Mouse (Mus musculus): ENCODE measurements around the gene Tmem132c. TPM values are rescaled to one million over a fixed set of nuclear protein-coding genes. Genes with fewer than 3 reads are reported as not detected.

The Tmem132c gene
- polyA plus RNA-seq, 1 experiment from 2014 or later: 21.1 TPM

DNA sequence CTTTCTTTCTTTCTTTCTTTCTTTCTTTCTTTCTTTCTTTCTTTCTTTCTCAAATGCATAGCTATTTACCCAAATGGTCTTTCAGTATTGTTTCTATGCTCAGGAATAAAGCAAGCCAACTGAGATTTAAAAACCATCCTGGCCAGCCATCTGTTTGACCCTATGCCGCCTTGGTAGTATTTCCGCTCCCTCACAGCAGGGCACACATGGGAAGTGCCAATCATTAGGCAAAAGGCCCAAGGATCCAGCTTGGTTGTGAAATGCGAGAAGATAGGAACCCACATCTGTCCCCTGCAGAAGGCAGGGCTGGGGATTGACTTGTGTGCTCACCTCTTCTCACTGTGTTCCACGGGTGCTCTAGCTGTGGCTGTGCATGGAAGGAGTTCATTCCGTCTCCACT, 64.1 kb downstream of the Tmem132c start:
- no peaks in the 10 kb centered on the region for H3K36me3 ChIP-seq (ENCODE audit: control insufficient read depth, insufficient read depth, low read length)
- no peak overlapping the region for H3K27ac ChIP-seq (ENCODE audit: low read depth, low read length)
- no peaks in the 10 kb centered on the region for H3K9me3 ChIP-seq (ENCODE audit: control insufficient read depth, low read length)
- no peak overlapping the region for H3K9ac ChIP-seq (ENCODE audit: low read depth, low read length)
- ATAC-seq (ENCODE audit: low FRiP score) (no peak), DNase-seq (ENCODE audit: low spot score) (peak; percentile 41)
- no peaks in the 10 kb centered on the region for H3K27me3 ChIP-seq (ENCODE audit: control insufficient read depth, insufficient read depth, low read length)
- WGBS: 24% methylated on average over 5 of the region's 5 CpGs
- no peak overlapping the region for H3K4me2 ChIP-seq (replicated peaks; ENCODE audit: low read depth, low read length)
- no peak overlapping the region for H3K4me3 ChIP-seq (ENCODE audit: low read depth, low read length)
- H3K4me1 ChIP-seq (replicated peaks; ENCODE audit: control insufficient read depth, insufficient read depth, low read length): 0 out of 2 replicates have a peak, but pooled peaks cover 2% of the 10 kb centered on the region

DNA sequence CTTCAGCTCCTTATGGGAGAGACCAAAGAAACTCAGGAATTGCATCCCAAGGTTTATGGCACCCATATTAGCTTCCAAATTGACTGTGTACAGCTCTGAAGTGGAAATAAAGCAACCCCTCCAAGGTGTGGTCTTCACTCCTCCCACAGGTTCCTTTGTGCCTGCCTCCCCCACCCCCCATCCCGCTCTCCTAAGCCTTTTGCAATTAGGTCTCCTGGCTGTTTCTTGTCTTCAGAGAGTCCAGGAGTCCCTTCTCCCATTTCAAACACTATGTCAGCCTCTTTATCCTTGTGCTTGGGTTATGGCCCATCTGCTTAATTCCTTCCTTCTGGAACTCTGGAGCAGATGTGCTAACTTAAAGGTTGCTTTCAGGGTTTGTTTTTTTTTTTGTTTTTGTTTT, 65.1 kb downstream of the Tmem132c start:
- Histone ChIP-seq H3K4me2 (replicated peaks; ENCODE audit: low read depth, low read length) (no peak overlapping the region), H3K27ac (ENCODE audit: low read depth, low read length) (no peak overlapping the region), H3K9me3 (ENCODE audit: control insufficient read depth, low read length) (no peaks in the 10 kb centered on the region), H3K9ac (ENCODE audit: low read depth, low read length) (no peak overlapping the region), H3K4me3 (ENCODE audit: low read depth, low read length) (no peak overlapping the region), H3K4me1 (replicated peaks; ENCODE audit: control insufficient read depth, insufficient read depth, low read length) (peaks cover 2% of the 10 kb centered on the region; the same call in 1 of the 2 replicates), H3K36me3 (ENCODE audit: control insufficient read depth, insufficient read depth, low read length) (no peaks in the 10 kb centered on the region), H3K27me3 (ENCODE audit: control insufficient read depth, insufficient read depth, low read length) (no peaks in the 10 kb centered on the region)
- 29% methylated on average over 1 of the region's 1 CpGs for WGBS
- ATAC-seq (ENCODE audit: low FRiP score): no peak
- DNase-seq (ENCODE audit: low spot score): no peak

DNA sequence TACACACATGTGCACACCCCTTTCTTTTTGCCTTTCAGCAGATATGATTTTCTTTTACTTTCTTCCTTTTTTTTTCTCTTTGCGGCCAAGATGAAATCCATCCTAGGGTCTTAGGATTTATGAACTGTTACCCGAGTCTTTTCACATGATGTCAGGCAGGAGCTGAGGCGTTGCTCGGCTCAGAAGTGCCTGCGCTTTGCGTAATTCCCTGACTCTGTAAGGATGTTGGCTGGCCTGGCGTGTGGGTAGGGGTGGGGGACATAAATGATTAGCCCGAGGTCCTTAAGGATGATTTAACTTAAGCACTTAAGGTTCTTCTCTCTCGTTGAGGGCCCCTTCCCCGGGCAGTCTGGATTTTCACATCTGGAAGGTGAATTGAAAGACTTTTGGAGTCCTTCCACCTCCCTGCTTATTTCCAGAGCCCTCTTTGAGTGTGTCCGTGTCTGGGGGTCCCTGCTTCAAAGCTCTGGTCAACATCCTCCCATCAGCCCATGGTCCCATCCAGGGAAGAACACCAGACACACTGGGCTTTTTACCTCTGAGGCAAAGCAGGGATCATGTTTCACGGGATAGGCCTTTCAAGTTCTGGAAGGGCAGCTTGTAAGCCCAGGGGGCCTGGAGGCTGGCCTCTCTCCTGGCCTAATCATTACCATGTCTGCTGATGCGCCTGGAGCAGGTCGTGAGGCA, 68.9 kb downstream of the Tmem132c start:
- Histone ChIP-seq H3K27me3 (ENCODE audit: control insufficient read depth, insufficient read depth, low read length) (no peaks in the 10 kb centered on the region), H3K9ac (ENCODE audit: low read depth, low read length) (no peak overlapping the region), H3K4me1 (replicated peaks; ENCODE audit: control insufficient read depth, insufficient read depth, low read length) (peaks cover 2% of the 10 kb centered on the region; the same call in 1 of the 2 replicates), H3K4me3 (ENCODE audit: low read depth, low read length) (no peak overlapping the region), H3K36me3 (ENCODE audit: control insufficient read depth, insufficient read depth, low read length) (no peaks in the 10 kb centered on the region), H3K27ac (ENCODE audit: low read depth, low read length) (peak overlapping the region; percentile 9; the same call in 1 of the 2 replicates), H3K4me2 (replicated peaks; ENCODE audit: low read depth, low read length) (no peak overlapping the region), H3K9me3 (ENCODE audit: control insufficient read depth, low read length) (no peaks in the 10 kb centered on the region)
- DNase-seq (ENCODE audit: low spot score): no peak
- WGBS: 39% methylated on average over 14 of the region's 14 CpGs
- ATAC-seq (ENCODE audit: low FRiP score): no peak

DNA sequence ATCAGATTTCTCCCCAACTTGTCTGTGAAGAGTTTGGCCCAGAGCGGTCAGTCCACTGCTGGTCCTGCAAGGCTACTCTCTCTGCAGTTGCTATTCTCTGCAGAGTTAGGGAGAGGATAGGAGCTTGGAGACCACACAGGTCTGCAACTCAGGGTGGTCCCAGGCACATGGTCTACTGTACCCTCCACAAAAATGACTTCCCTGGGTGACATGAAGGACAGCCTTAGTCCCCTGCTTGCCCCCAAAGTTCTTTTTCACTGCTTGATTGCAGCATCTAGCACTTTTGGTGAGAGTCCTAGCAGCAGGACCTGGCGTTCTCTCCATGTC, 69.4 kb downstream of the Tmem132c start:
- Histone ChIP-seq H3K9ac (ENCODE audit: low read depth, low read length) (no peak overlapping the region), H3K27ac (ENCODE audit: low read depth, low read length) (no peak overlapping the region), H3K27me3 (ENCODE audit: control insufficient read depth, insufficient read depth, low read length) (no peaks in the 10 kb centered on the region), H3K36me3 (ENCODE audit: control insufficient read depth, insufficient read depth, low read length) (no peaks in the 10 kb centered on the region), H3K9me3 (ENCODE audit: control insufficient read depth, low read length) (no peaks in the 10 kb centered on the region), H3K4me1 (replicated peaks; ENCODE audit: control insufficient read depth, insufficient read depth, low read length) (peaks cover 2% of the 10 kb centered on the region; the same call in 1 of the 2 replicates), H3K4me3 (ENCODE audit: low read depth, low read length) (no peak overlapping the region), H3K4me2 (replicated peaks; ENCODE audit: low read depth, low read length) (no peak overlapping the region)
- no peak for ATAC-seq (ENCODE audit: low FRiP score)
- WGBS: 65% methylated on average over 2 of the region's 2 CpGs
- DNase-seq (ENCODE audit: low spot score): no peak

DNA sequence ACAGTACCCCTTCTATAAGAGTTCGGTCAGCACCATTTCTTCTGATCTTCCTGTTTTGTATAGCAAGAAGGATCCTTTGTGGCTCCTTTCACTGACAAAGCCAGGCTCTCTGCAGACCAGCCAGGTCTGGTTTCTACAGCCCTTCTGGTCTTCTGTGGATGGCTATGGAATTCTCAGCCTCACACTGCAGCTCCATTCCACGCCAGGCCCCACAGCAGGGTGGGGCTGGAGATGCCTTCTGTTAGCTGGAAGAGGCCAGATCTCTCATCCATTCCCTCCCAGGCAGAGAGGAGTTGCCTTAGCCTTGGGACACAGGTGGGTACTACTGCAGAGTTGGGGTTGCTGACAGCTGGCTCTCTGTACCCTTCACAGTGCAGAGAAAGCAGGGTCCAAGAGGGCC, 72.0 kb downstream of the Tmem132c start:
- Histone ChIP-seq H3K27ac (ENCODE audit: low read depth, low read length) (no peak overlapping the region), H3K36me3 (ENCODE audit: control insufficient read depth, insufficient read depth, low read length) (no peaks in the 10 kb centered on the region), H3K4me2 (replicated peaks; ENCODE audit: low read depth, low read length) (no peak overlapping the region), H3K4me1 (replicated peaks; ENCODE audit: control insufficient read depth, insufficient read depth, low read length) (peaks cover 3% of the 10 kb centered on the region; the same call in 1 of the 2 replicates), H3K27me3 (ENCODE audit: control insufficient read depth, insufficient read depth, low read length) (no peaks in the 10 kb centered on the region), H3K9me3 (ENCODE audit: control insufficient read depth, low read length) (no peaks in the 10 kb centered on the region), H3K9ac (ENCODE audit: low read depth, low read length) (no peak overlapping the region), H3K4me3 (ENCODE audit: low read depth, low read length) (no peak overlapping the region)
- 88% methylated on average over 2 of the region's 2 CpGs for WGBS
- no peak for DNase-seq (ENCODE audit: low spot score)
- ATAC-seq (ENCODE audit: low FRiP score): no peak

DNA sequence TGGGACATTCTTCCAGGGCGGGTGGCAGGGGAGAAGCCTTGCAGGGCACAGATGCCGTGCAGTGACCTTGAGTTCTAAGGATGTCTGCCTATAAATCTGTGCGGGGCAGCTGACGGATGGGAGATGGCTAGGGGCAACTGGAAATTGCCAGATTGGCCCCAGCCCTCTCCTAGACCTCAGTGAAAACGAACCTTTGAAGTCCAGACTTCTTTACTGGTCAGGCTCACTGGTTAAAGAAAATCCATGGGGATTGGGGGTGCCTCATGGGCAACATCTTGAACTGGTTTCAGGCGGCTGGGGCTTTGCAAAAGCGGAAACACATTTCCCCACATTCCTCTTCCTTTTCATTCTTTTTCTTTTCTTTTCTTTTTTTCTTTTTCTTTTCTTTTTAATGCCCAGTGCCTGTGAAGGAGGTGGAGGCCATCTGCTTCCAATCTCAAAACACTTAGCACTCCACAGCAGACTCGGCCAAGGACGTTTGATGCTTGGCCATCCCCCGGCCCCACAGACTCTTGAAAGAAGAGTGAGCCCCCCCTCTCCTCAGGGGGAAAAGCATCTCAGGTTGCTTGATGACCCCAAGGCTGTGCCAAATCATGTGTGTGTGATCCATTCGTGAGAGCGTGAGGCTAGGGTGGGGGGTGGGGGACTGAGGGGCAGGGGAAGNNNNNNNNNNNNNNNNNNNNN, 77.6 kb downstream of the Tmem132c start:
- peak; percentile 51 for DNase-seq (ENCODE audit: low spot score)
- Histone ChIP-seq H3K27me3 (ENCODE audit: control insufficient read depth, insufficient read depth, low read length) (no peaks in the 10 kb centered on the region), H3K9me3 (ENCODE audit: control insufficient read depth, low read length) (no peaks in the 10 kb centered on the region), H3K36me3 (ENCODE audit: control insufficient read depth, insufficient read depth, low read length) (no peaks in the 10 kb centered on the region), H3K4me2 (replicated peaks; ENCODE audit: low read depth, low read length) (no peak overlapping the region), H3K4me3 (ENCODE audit: low read depth, low read length) (no peak overlapping the region), H3K4me1 (replicated peaks; ENCODE audit: control insufficient read depth, insufficient read depth, low read length) (peaks cover 6% of the 10 kb centered on the region), H3K27ac (ENCODE audit: low read depth, low read length) (peak overlapping the region; percentile 11; the same call in 1 of the 2 replicates), H3K9ac (ENCODE audit: low read depth, low read length) (no peak overlapping the region)
- ATAC-seq (ENCODE audit: low FRiP score): no peak
- 22% methylated on average over 12 of the region's 12 CpGs for WGBS

DNA sequence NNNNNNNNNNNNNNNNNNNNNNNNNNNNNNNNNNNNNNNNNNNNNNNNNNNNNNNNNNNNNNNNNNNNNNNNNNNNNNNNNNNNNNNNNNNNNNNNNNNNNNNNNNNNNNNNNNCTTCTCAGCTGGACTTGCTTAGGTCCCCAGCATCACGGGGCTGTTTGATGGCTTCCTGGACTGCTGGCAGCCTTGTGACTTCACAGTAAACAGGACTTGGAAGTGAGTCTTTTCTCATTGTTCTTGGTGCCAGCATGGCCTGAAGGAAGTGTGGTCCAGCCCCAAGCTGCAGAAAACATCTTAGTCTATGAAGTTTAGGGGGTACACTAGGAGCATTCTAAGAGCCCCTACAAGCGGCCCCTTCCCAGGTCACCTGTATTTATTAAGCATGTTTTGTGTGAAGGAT, 83.0 kb downstream of the Tmem132c start:
- Histone ChIP-seq H3K27ac (ENCODE audit: low read depth, low read length) (peak overlapping the region; percentile 92), H3K27me3 (ENCODE audit: control insufficient read depth, insufficient read depth, low read length) (no peaks in the 10 kb centered on the region), H3K9me3 (ENCODE audit: control insufficient read depth, low read length) (no peaks in the 10 kb centered on the region), H3K4me2 (replicated peaks; ENCODE audit: low read depth, low read length) (0 out of 2 replicates have a peak overlapping the region, but pooled peaks have one; percentile 7), H3K4me1 (replicated peaks; ENCODE audit: control insufficient read depth, insufficient read depth, low read length) (peaks cover 2% of the 10 kb centered on the region), H3K36me3 (ENCODE audit: control insufficient read depth, insufficient read depth, low read length) (no peaks in the 10 kb centered on the region), H3K4me3 (ENCODE audit: low read depth, low read length) (no peak overlapping the region), H3K9ac (ENCODE audit: low read depth, low read length) (no peak overlapping the region)
- DNase-seq (ENCODE audit: low spot score): peak; percentile 39
- 40% methylated on average over 2 of the region's 2 CpGs for WGBS
- ATAC-seq (ENCODE audit: low FRiP score): 0 out of 2 replicates have a peak, but pooled peaks have one; percentile 9

DNA sequence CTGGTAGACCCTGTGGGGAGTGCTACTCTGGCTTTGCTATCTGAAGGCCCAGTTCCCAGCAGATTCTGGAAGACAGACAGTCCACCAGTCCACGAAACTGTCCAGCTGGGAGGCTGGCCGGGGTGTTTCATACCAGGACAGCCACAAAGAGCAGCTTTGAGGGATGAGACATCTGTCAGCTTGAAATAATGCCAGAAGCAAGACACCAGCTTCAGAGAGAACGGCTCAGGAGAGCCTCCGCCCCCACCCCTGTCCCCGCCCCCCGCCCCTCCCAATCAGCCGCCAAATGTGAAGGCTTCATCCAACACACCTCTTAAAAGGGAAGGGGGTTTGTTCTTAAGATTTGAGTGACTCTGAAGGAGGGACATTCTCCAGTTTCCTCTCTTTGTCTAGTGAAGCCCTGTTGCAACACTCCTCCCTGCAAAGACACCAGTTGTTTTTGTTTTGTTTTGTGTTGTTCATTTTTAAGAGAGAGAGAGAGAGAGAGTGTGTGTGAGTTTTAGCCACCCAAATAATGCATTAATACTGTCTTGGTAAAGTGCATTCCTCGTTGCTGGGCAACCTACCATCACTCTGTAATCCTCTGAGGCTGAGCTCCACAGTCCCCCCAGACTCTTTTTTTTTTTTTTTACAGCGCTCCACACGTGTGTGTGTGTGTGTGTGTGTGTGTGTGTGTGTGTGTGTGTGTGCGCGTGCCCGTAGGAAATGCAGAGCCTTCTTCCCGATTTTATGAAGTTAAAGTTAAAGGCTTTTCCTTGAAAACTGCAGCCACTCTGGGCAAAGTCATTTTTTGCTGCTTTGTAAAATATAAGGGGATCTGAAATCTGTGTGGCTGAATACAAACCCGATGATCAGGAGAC, 94.7 kb downstream of the Tmem132c start:
- DNase-seq (ENCODE audit: low spot score) (peak; percentile 56), ATAC-seq (ENCODE audit: low FRiP score) (peak; percentile 77)
- 8% methylated on average over 13 of the region's 15 CpGs for WGBS
- H3K27ac ChIP-seq (ENCODE audit: low read depth, low read length): peak overlapping the region; percentile 51
- no peaks in the 10 kb centered on the region for H3K36me3 ChIP-seq (ENCODE audit: control insufficient read depth, insufficient read depth, low read length)
- H3K4me1 ChIP-seq (replicated peaks; ENCODE audit: control insufficient read depth, insufficient read depth, low read length): peaks cover 13% of the 10 kb centered on the region
- no peak overlapping the region for H3K4me3 ChIP-seq (ENCODE audit: low read depth, low read length)
- no peak overlapping the region for H3K9ac ChIP-seq (ENCODE audit: low read depth, low read length)
- no peaks in the 10 kb centered on the region for H3K9me3 ChIP-seq (ENCODE audit: control insufficient read depth, low read length)
- H3K4me2 ChIP-seq (replicated peaks; ENCODE audit: low read depth, low read length): peak overlapping the region; percentile 21
- no peaks in the 10 kb centered on the region for H3K27me3 ChIP-seq (ENCODE audit: control insufficient read depth, insufficient read depth, low read length)

Measured in hindbrain, embryonic 11.5 days (tissue).